Mouse (Mus musculus): ENCODE data around the gene Ep400.
"Not testable (repeated sequence)": the region's sequence is repeated elsewhere in the genome, so short reads cannot be mapped to it uniquely, and the experiment has no call there.

The Ep400 gene

DNA sequence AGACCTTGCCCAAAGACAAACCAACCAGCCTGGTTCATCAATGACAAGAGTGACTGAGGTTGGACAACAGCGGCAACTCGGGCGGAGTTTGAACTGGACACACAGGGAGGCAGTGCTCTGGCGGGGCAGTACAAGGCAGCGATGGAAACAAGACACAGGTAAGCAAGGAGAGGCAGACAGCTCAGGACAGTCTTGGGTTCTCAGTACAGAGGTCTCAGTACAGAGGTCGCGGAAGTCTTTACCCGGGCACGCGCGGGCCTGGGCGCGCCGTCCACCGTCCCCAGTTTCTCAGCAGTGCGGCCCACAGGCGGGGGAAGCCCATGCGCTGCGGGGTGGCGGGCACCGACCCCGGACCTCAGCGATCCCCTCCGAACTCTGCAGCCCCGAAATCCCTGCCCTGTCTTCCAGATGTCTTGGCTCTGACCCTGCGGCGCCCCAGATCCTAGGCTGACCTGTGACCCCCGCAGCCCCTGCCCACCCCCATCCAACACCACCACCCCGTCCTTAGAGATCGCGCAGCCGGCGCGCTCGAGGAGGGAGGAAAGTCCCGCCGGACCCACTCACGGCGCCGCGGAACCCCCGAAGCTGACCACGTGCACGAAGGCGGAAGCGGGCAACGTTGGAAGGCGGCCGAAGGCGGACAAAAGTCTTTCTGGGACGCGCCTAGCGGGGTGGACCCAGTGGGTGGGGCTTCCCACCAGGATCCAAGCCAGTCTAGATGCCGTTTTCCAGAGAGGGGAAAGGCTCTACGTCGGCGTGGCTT is 9.7 kb upstream of the Ep400 start, which contains the start of gene Pus1:
Gene Pus1 (minus strand): TSS at position 662 of the 763 bp plus-strand sequence.
- DNase-seq (ENCODE audit: low spot score in 2 of 2) = peak; percentile 95

DNA sequence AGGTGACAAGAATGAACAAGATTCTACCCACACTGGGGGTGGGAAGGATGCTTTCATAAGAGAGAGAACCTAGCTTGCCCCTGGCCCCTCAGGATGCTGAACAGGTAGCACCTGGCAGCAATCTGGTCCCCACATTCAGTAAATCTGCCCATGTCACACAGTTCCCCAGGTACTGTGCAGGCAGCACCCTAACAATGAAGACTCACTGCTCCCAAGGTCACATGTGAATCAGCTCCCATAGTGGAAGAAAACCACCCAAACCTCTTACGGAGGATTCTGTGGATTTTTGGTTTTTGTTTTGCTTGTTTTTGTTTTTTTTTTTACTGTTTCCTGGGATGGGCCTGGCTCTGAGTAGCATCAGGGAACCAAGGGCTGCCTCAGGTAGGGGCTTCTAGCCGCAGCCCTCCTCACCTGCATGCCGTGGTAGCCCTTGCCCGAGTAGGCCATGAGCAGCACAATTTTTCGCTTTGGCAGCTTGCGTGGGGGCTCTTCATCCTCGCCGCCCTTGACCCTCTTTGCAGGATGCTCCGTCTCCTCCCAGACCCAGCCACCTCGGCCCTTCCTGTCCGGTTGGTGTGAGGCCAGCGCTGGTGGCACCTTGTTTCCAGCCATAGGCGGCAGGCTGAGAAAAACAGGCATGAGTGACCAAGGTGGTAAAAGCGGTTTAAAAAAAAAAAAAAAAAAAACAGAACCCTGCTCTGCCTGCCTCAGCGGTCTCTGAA is 8.9 kb upstream of the Ep400 start:
- no peak for DNase-seq (ENCODE audit: low spot score in 2 of 2)

DNA sequence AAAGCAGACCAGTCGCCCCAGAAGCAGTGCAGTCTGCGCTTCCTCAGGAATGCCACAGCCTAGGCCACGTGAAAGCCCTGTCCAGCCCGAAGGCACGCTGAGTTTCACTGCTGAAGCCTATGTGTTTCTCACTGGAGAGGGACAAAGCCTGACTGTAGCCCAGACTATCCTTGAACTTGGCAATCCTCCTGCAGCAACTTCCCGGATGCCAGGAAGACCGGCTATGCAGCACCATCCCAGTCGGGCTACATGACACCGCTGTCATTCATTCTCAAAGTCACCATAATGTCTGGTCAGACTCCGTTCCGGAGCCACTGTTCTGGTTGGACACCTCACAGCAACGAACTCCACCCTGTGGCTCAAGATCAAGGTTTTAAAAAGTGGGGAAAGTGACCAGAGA is 7.7 kb upstream of the Ep400 start:
- DNase-seq (ENCODE audit: low spot score in 2 of 2) = no peak

DNA sequence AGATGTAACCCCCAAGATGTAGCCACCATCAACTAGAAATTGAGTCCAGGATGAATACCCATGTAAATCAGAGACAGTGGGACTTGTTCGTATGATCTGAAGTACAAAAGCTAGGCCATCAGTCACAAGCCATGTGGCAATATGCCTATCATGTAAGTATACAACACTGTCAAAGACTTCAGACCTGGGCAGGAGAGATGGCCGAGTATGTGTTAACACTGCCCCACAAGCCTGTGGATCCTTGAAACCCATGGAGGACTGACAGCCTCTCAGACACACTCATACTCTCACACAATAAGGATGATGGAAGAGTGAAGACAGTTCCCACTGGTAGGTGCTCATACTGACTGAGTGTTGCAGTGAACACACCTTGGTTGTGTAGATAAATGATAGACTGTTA is 5.6 kb upstream of the Ep400 start:
- no peak for DNase-seq (ENCODE audit: low spot score in 2 of 2)

DNA sequence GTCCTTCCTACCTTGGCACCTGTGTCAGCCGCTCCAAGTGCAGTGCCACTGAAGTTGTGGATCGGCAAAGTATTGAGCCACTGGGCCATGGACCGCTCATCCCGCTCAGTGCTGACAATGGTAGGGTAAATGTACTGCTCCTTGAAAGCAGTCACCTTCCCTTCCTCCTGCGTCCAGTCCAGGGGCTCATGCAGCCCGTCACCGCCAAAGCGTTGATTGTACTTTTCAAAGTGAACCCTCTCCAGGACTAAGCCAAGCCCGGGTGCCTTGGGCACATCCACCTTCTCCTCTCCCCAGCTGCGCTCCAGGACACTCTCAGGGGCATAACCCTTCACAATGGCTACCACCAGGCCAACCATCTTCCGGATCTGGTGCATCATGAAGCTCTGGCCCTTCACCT is 4.0 kb upstream of the Ep400 start:
- DNase-seq (ENCODE audit: low spot score in 2 of 2) = no peak

DNA sequence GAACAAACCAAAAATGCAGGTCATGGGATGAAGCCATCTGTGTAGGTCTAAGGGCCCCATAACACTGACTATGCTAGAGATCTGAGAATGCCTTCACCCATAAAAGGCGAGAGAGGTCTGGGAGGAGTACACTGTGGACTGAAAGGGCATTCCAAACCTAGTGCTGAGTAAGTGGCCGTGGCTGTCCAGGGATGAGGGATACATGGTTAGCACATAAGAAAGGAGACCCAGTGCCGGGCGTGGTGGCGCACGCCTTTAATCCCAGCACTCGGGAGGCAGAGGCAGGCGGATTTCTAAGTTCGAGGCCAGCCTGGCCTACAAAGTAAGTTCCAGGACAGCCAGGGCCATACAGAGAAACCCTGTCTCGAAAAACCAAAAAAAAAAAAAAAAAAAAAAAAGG is 2.4 kb upstream of the Ep400 start:
- DNase-seq (ENCODE audit: low spot score in 2 of 2) = not testable (repeated sequence)

DNA sequence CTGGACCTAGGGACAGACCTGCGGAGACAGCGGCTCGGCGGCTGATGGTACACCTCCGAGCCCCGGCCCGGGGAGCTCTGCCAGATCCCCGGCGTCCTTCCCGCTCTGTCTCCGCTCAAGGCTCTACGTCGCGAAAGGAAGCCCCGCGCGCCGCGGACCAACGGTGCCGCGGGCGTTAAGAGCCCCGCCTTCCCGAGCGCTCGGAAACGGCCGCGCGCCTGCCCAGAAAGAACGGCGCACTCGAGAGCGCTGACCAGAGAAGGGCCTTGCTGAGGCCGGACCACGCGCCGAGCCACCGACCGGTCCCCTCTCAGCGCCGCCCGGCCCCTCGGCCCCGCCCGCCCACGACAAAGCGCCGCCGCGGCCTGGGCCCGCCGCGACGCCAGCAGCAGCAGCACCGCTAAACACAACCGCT is 479 bp downstream of the Ep400 start:
- peak; percentile 28 to 34 for DNase-seq (ENCODE audit: low spot score in 2 of 2)

DNA sequence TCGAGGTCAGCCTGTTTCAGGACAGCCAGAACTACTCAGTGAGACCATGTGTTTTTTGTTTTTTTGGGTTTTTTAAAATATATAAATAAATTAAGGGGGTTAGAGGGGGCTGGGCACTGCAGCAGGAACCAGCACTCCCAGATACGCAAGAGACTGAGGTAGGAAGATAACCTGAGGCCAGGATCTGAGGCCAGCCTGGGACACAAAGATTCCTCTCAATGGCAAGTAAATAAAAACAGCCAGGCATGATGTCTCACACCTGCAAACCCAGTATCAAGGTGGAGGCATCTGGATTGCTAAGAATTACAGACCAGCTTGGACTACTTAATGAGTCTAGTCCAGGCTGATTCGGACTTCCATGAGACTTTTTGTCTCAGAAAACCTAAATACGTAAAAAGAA is 1.2 kb downstream of the Ep400 start:
- DNase-seq (ENCODE audit: low spot score in 2 of 2) = no peak

DNA sequence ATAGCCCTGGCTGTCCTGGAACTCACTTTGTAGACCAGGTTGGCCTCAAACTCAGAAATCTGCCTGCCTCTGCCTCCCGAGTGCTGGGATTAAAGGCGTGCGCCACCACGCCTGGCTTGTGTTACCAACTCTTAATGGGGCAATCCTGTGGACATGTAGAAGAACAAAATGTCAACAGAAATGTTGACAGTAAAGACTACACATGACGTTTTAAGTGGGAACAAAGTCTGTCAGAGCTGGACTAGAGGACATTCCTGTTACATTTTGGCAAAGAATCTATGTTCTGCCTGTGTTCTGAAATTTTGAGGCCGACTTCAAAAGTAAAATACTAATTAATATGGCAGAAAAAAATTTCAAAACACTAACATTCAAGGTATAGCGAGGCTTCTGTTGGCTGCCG is 6.6 kb downstream of the Ep400 start:
- DNase-seq (ENCODE audit: low spot score in 2 of 2) = no peak

DNA sequence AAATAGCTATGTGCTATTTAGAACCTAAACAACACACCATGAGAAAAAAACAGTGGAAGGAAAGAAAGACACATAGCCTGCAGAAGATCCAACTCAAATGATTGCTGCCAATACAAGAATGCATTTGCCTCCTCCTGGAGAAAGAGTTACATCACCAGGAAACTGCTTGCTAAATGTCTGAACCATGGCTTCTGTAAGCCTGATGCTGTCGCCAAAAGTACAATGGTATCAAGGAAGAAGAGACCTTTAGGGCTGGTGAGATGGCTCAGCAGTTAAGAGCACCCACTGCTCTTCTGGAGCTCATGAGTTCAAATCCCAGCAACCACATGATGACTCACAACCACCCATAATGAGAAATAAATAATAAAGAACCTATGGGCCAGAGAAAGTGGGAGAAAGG is 25.5 kb downstream of the Ep400 start:
- DNase-seq (ENCODE audit: low spot score in 2 of 2) = no peak

DNA sequence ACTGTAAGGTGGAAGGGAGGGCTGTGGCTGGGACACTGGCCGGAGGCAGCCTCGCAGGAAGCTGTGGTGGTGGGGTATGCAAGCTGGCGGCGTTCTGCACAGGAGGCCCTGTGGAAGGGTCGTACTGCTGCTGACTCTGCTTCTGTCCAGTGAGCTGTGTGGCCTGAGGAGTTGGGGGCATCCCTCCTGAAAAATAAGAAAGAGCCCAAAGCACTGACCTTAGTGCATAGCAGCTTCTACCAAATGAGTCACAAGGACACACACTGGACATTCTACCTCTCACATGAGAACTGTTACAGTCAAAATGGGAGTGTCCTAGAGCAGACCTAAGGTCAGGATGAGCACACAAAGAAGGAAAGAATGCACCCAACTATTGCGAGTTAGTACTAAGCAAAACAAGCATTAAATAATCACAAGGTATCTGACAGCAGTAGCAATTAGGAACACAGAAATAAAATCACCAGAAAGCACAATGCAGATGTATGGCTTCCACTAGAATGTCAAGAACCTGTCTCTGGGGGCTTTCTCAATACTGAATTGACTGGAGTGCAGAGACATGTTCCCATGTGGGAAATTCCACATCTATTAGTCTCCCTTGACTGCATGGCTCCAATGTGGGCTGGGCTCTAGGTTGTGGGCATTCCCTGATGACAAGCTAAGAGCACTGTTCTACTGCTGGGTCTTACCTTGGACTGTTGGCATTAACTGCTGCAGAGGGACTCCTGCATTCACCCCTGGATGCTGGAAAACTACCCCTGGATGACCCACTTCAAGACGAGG is 30.8 kb downstream of the Ep400 start:
- no peak for DNase-seq (ENCODE audit: low spot score in 2 of 2)

DNA sequence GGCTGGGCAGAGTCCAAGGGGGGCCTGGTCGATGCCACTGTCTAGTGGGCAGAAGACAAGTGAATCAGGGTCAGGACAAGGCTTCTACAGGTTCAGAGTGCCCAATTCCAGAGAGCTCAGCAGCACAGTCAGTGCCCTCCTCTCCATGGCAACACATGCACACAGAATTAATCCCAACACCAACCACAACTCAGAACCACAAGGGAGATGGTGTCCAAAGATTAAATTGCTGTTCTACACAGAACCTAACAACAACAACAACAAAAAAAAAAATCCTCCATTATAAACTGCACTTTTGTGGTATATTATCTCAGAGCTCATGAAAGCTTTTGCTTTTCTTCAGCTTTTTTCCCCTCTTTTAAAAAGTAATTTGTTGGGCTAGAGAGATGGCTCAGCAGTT is 34.9 kb downstream of the Ep400 start:
- DNase-seq (ENCODE audit: low spot score in 2 of 2) = no peak

DNA sequence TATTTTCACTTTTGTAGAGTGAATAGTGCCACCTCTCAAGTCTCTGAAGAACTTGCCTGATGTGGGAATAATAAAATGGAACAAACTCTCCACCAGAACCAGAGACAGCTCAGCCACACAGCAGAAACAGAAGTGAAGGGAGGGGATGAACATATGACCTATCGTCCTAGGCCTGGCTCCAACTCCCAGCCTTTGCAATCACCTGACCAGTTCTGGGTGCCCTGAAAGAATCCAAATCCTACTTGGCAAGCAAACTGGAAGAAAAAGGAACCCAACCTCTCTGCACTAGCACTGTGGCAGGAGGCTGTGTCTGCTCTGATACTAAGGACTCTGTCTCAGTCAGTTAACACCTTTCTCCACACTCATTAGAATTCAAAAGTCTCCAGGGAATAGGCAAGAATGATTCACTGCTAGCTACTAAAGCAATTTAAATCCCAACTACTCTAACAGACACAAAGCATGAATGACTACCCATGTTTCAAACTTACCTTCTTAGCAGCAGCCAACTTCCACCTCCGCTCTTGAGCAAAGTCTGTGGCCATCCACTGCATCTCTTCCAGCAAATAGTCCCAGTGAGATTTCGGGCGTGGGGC is 37.2 kb downstream of the Ep400 start:
- no peak for DNase-seq (ENCODE audit: low spot score in 2 of 2)

DNA sequence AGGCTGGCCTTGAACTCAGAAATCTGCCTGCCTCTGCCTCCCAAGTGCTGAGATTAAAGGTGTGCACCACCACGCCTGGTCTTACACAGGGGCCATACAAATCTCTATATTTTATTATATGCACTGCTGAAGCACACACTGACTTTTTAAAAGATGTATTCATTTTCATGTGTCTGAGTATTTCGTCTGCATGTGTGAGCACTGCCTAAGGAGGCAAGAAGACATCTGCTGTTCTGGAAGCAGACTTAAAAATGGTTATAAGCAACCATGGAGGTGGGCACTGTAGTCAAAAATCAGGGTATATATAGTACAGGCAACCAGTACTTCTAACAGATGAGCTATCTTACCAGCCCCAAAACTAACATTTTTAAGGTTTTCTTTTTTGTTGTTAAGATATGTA is 39.3 kb downstream of the Ep400 start:
- no peak for DNase-seq (ENCODE audit: low spot score in 2 of 2)

DNA sequence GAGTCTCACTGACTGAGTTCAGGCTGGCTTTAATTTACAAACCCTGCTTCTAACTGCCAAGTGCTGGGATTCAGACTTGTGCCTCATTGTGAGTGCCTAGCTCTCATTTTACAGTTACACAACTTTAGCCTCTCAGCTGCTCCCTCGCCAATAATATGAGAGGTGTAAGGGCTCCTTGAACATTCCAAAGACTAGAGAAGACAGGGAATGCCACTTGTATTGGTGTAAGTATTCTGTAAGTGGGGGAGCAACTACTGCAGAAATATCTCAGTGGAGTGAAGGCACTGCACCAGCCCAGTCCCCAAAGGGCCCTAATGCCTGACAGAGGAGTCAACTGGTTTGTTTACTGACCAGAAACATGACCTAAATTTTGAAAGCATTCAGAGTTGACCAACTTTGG is 42.7 kb downstream of the Ep400 start:
- no peak for DNase-seq (ENCODE audit: low spot score in 2 of 2)

DNA sequence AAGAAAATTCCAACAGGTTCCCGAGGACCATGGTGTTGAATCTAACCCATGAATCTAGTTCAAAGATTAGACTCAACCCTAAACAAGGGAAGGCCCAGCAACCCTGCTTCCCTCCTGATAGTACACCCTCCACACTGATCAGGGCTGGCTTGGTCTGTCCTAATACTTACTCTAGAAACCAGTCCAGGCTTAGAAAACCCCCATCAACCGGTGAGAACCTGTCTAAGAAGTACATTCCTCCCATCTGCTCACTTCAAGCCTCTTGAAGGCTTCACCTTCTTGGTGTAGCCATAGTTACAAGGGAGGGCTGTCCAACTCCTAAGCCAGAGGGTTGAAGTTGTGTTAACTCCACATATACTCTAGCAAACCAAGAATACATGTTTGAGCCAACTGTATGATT is 47.0 kb downstream of the Ep400 start:
- DNase-seq (ENCODE audit: low spot score in 2 of 2) = no peak

DNA sequence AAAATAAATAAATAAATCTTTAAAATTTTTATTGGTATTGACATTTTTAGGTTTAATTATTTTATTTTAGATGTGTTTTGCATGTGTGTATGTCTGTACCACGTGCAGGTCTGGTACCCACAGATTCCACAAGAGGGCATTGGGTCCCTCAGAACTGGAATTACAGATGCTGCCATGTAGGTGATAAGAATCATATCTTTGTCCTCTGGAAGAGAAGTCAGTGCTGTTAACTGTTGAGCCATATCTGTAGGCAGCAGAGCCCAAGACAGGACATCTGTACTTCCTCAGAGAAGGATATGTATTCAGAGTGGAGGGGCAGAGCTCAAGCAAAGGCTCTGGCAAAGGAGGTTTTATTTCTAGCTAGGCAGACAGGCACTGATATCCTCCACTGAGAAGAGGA is 49.1 kb downstream of the Ep400 start:
- DNase-seq (ENCODE audit: low spot score in 2 of 2) = not testable (repeated sequence)

DNA sequence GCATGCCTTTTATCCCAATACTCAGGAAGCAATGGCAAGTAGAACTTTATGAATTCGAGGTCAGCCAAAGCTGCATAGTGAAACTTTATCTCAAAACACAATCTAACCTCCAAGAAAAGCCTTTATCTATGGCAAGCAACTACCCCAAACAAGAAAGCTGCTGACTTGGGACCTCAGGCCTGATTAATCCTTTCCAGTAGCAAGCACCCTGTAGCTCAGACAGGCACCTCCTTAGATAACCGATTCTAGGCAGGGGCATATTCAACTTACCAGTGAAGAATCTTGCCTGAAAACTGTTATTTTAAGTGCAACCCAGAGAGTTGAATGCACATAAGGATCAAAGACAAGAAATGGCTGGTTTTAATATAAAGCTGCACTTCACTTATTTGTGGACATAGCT is 59.1 kb downstream of the Ep400 start:
- DNase-seq (ENCODE audit: low spot score in 2 of 2) = no peak

DNA sequence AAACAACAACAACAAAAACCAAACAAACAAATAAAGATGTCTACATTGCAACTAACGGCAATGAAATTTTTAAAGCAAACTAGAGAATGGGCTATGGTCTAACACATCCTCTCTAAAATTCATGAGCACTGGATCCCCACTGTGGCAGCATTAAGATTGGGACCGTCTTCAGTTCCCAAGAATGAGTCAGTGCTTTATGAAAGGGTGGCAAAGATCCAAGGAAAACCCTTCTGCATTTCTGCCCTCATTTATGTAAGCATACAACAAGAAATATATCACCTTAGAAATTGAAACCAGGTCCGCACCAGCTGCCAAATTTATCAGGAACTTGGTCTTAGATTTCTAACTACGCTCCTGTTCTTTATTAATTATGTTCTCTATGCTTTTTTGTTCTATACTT is 61.3 kb downstream of the Ep400 start:
- DNase-seq (ENCODE audit: low spot score in 2 of 2) = no peak

DNA sequence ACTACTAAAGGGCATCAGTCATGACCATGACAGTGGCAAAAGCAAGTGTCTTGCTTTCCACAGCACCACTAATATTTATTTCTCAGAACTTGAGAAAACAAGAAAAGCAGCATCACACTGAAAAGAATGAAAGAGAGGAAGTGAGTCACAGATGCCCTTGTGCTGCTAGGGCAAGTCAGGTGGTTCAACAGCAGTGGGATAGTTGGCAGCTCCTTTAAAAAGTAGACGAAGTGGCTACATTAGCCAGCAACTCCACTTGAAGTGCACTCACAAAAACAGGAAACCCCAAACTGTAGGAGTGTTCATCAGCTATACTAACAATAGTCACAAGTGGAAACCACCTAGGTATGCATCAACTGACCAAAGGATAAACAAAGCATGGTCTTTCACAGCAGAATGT is 66.5 kb downstream of the Ep400 start:
- no peak for DNase-seq (ENCODE audit: low spot score in 2 of 2)

DNA sequence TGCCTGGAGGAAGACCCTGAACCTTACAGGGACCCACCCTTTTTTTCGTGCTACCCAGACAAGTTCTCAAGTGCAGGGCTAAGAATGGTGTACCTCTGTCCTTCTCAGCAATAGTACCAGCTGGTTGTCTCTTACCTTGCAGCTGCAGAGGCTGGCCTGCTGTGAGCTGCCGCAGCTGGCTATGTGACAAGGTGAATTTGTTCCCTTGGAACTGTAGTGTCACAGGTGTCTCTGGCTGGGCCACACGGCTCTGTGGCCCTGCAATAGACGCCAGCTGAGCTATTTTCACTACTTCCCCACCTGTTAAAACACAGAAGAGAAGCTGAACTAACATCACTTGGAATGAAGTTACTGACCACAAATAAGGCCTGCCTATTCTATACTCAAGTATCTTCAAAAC is 71.9 kb downstream of the Ep400 start:
- DNase-seq (ENCODE audit: low spot score in 2 of 2) = no peak

DNA sequence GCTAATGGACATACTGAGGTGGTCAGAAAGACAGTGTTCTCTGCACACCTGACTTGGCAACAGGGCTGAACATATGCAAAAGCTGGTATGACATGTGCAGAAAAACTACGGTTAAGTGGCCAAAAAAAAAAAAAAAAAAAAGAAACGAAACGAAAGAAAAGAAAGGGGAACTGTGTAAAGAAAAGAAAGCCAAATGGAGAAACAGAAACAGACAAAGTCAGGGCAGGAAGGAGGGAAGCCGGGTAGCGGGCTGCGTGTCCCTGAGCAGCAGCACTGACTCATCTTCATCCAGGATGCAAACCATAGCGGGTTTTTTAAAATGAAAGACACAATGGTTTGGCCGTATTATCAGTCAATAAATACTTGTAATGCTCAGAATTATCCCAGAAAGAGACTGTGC is 88.5 kb downstream of the Ep400 start:
- no peak for DNase-seq (ENCODE audit: low spot score in 2 of 2)

All from heart, adult 9 months (tissue).